Mouse (Mus musculus) MEL (cell line): ENCODE measurements around the gene Mindy1. TPM values are rescaled to one million over a fixed set of nuclear protein-coding genes. Genes with fewer than 3 reads are reported as not detected.

Experiments
- DNase-seq: peaks from one replicate; pipeline ENCODE4 v3.0.0; 2011; ENCODE audit warnings: low read depth, low spot score
- H3K27ac ChIP-seq: 2 replicates; pipeline ENCODE4 v1.5.1; 2012; ENCODE audit warnings: low read depth, mild to moderate bottlenecking, control low read depth, low read length, moderate library complexity; ENCODE audit not compliant: control insufficient read depth
- H3K27me3 ChIP-seq, 2 experiments: fragments of 150-350 bp in 1 of 2; sonication (generic) in 1 of 2; 2 replicates each; pipeline ENCODE4 v1.6.1; 2012; ENCODE audit warnings: low read length in 2 of 2, mild to moderate bottlenecking in 2 of 2, improper control_type of control experiment in 1 of 2, moderate library complexity in 1 of 2; ENCODE audit not compliant: insufficient read depth in 2 of 2, control insufficient read depth in 1 of 2
- H3K36me3 ChIP-seq, 2 experiments: 2 replicates each; pipeline ENCODE4 v1.6.1; 2012 to 2014; ENCODE audit warnings: low read length in 2 of 2, improper control_type of control experiment in 1 of 2, inconsistent platforms in 1 of 2, mild to moderate bottlenecking in 1 of 2; ENCODE audit not compliant: insufficient read depth in 2 of 2, control insufficient read depth in 1 of 2
- H3K4me1 ChIP-seq, 2 experiments: fragments of 150-350 bp in 1 of 2; sonication (generic) in 1 of 2; 2 replicates each; pipeline ENCODE4 v1.6.1; 2012; ENCODE audit warnings: low read length in 2 of 2, improper control_type of control experiment in 1 of 2, mild to moderate bottlenecking in 1 of 2; ENCODE audit not compliant: insufficient read depth in 2 of 2, control insufficient read depth in 1 of 2
- H3K4me3 ChIP-seq, 2 experiments: fragments of 150-350 bp in 1 of 2; sonication (generic) in 1 of 2; 2 replicates each; pipeline ENCODE4 v1.5.1; 2012; ENCODE audit warnings: low read depth in 2 of 2, low read length in 2 of 2, mild to moderate bottlenecking in 2 of 2, moderate library complexity in 2 of 2, control low read depth in 1 of 2, improper control_type of control experiment in 1 of 2; ENCODE audit not compliant: control insufficient read depth in 1 of 2, insufficient read depth in 1 of 2
- H3K79me2 ChIP-seq: 2 replicates; pipeline ENCODE4 v1.6.1; 2012; ENCODE audit warnings: mild to moderate bottlenecking, low read length, moderate library complexity; ENCODE audit not compliant: control insufficient read depth, poor library complexity, insufficient read depth
- H3K9ac ChIP-seq: 2 replicates; pipeline ENCODE4 v1.6.1; 2012; ENCODE audit warnings: low read depth, mild to moderate bottlenecking, control low read depth, low read length, moderate library complexity; ENCODE audit not compliant: control insufficient read depth, poor library complexity, severe bottlenecking
- H3K9me3 ChIP-seq: fragments of 150-350 bp; sonication (generic); replicated peaks from 2 replicates; pipeline ENCODE4 v1.6.1; 2012; ENCODE audit warnings: mild to moderate bottlenecking, low read length, improper control_type of control experiment, moderate library complexity; ENCODE audit not compliant: insufficient read depth
- CTCF ChIP-seq, 3 experiments: IDR thresholded peaks in 2 of 3; conservative IDR thresholded peaks in 1 of 3; 2 replicates each; pipeline ENCODE4 v1.5.1; 2011 to 2012; ENCODE audit warnings: low read length in 3 of 3, low read depth in 2 of 3, mild to moderate bottlenecking in 2 of 3, improper control_type of control experiment in 1 of 3, inconsistent platforms in 1 of 3, mixed read lengths in 1 of 3, moderate library complexity in 1 of 3; ENCODE audit not compliant: control insufficient read depth in 1 of 3, insufficient read depth in 1 of 3, poor library complexity in 1 of 3, severe bottlenecking in 1 of 3
- ELF1 ChIP-seq: IDR thresholded peaks from 2 replicates; pipeline ENCODE4 v1.6.1; 2014; ENCODE audit warnings: low read depth, mild to moderate bottlenecking, inconsistent platforms, low read length, improper control_type of control experiment, moderate library complexity
- EP300 ChIP-seq, 2 experiments: IDR thresholded peaks; 2 replicates each; pipeline ENCODE4 v1.6.1; 2011; ENCODE audit warnings: improper control_type of control experiment in 2 of 2, low read length in 2 of 2, low read depth in 1 of 2, mild to moderate bottlenecking in 1 of 2
- ETS1 ChIP-seq: IDR thresholded peaks from 2 replicates; pipeline ENCODE4 v1.6.1; 2012; ENCODE audit warnings: low read depth, mild to moderate bottlenecking, inconsistent platforms, low read length, improper control_type of control experiment, moderate library complexity
- GATA1 ChIP-seq: IDR thresholded peaks from 2 replicates; pipeline ENCODE4 v1.6.1; 2011; ENCODE audit warnings: low read depth, low read length, improper control_type of control experiment
- HCFC1 ChIP-seq: IDR thresholded peaks from 2 replicates; pipeline ENCODE4 v1.6.1; 2012; ENCODE audit warnings: low read depth, mild to moderate bottlenecking, inconsistent platforms, low read length, improper control_type of control experiment, moderate library complexity
- MAFK ChIP-seq: IDR thresholded peaks from 2 replicates; pipeline ENCODE4 v1.6.1; 2011; ENCODE audit warnings: low read depth, mild to moderate bottlenecking, low read length, improper control_type of control experiment, borderline replicate concordance
- MAX ChIP-seq: IDR thresholded peaks from 2 replicates; pipeline ENCODE4 v1.6.1; 2011; ENCODE audit warnings: low read length, improper control_type of control experiment
- MAZ ChIP-seq: IDR thresholded peaks from 2 replicates; pipeline ENCODE4 v1.6.1; 2012; ENCODE audit warnings: low read depth, mild to moderate bottlenecking, inconsistent platforms, low read length, improper control_type of control experiment
- MXI1 ChIP-seq: IDR thresholded peaks from 2 replicates; pipeline ENCODE4 v1.6.1; 2011; ENCODE audit warnings: mild to moderate bottlenecking, low read depth, low read length, improper control_type of control experiment
- POLR2AphosphoS5 ChIP-seq: IDR thresholded peaks from 2 replicates; pipeline ENCODE4 v1.6.1; 2012; ENCODE audit warnings: low read depth, borderline replicate concordance, mild to moderate bottlenecking, inconsistent platforms, low read length, moderate library complexity, mixed read lengths
- RAD21 ChIP-seq: IDR thresholded peaks from 2 replicates; pipeline ENCODE4 v1.6.1; 2011; ENCODE audit warnings: mild to moderate bottlenecking, low read depth, low read length, improper control_type of control experiment
- SIN3A ChIP-seq: IDR thresholded peaks from 2 replicates; pipeline ENCODE4 v1.6.1; 2012; ENCODE audit warnings: low read length, improper control_type of control experiment, inconsistent platforms
- SMC3 ChIP-seq: IDR thresholded peaks from 2 replicates; pipeline ENCODE4 v1.6.1; 2011; ENCODE audit warnings: low read depth, low read length, improper control_type of control experiment
- USF1 ChIP-seq: IDR thresholded peaks from 2 replicates; pipeline ENCODE4 v1.6.1; 2014; ENCODE audit warnings: low read depth, mild to moderate bottlenecking, inconsistent platforms, low read length, improper control_type of control experiment, moderate library complexity
- polyA plus RNA-seq, 2 experiments: library from polyadenylated mRNA; stranded (reverse) in 1 of 2; unstranded in 1 of 2; fragments of >175 nt in 1 of 2; fragments of >200 nt in 1 of 2; gene quantifications; 2 replicates each; pipeline versions ENCODE4 v1.2.1 to v1.2.4; 2012; ENCODE audit warnings: low replicate concordance in 2 of 2, low read depth in 1 of 2; ENCODE audit not compliant: insufficient read length in 2 of 2, insufficient read depth in 1 of 2, missing spikeins in 1 of 2
- total RNA-seq: library from RNA; depleted of rRNA; stranded (reverse); fragments of 300-350 nt; gene quantifications from 2 replicates; pipeline ENCODE4 v1.2.3, GENCODE M21; 2012

Gene Mindy1
- total and polyA plus RNA-seq, 3 experiments, result 203 to 234 TPM; not detected in 1

DNA sequence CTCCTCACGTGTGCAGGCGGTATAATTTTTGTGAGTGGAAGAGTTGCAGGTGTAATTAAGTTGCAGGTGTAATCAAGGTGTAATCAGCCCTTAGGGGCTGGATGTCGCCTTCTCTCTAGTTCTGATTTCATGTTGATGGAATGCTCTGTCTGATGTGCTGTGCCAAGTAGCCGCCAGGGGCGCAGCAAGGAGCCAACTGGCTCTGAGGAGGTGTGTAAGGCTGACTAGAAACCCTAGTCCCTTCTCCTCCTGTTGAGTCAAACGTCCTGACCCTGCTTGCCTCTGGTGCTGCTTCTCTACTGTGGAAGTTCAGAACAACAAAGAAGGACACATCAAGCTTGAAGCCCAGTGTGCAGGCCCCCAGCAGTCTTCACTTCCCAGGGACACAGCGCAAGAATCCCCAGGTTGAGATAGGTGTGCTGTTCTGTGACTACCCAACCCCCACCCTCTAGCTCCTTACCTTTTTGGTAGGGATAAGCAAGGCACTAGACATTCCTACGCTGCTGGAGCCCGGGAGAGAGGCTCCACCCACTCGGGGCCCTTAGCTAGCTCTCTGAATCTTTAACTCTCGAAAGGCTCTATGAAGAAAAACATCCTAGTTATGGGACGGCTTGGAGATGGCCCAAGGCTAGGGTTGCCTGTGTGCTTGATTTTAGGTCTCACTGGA lies 36.4 kb downstream of the Mindy1 start:
- Histone ChIP-seq H3K9ac (no peak overlapping the region), H3K27ac (no peak overlapping the region), H3K36me3 (peaks cover 26 to 33% of the 10 kb centered on the region in 2 experiments), H3K27me3 (no peaks in the 10 kb centered on the region), H3K4me1 (peaks cover 11 to 28% of the 10 kb centered on the region in 2 experiments), H3K79me2 (peaks cover 74% of the 10 kb centered on the region), H3K4me3 (no peak overlapping the region), H3K9me3 (no peaks in the 10 kb centered on the region)
- TF ChIP-seq POLR2AphosphoS5 (no peak), CTCF (IDR thresholded peaks at IDR 0.05 in 2 of 3, conservative IDR thresholded peaks at IDR 0.05 in 1 of 3; ENCODE audit: control insufficient read depth in 1 of 3, insufficient read depth in 1 of 3, low read depth in 2 of 3, low read length in 3 of 3, poor library complexity in 1 of 3, severe bottlenecking in 1 of 3) (peak in 1 of 3 experiments; percentile 91; a peak in 2 of 6 replicates), EP300 (IDR thresholded peaks at IDR 0.05; ENCODE audit: low read depth in 1 of 2, low read length in 2 of 2) (no peak), MXI1 (no peak), ETS1 (no peak)
- peak; percentile 88 for DNase-seq

DNA sequence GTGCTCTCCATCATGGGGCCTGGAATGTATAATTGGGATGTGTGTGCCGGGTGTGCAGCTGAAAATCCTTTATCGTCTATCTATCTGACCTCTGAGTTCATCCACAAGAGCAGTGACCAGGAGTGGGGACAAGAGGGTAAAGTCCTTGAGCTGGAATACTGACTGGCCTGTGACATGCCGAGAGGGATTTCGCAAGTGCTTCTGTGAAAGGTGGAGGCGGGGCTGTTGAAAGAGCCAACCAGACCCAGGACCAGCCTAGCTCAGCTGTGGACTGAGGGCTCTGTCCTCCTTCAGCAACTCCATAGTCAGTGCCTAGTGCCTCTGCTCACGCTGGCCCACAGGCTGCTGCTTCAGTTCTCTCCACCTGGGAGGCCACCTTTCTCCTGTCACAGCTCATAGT lies 37.4 kb downstream of the Mindy1 start:
- H3K9me3 ChIP-seq, result no peaks in the 10 kb centered on the region
- no peak overlapping the region for H3K9ac ChIP-seq
- peaks cover 71% of the 10 kb centered on the region for H3K79me2 ChIP-seq
- TF ChIP-seq MAZ, result no peak
- TF ChIP-seq CTCF (IDR thresholded peaks at IDR 0.05 in 2 of 3, conservative IDR thresholded peaks at IDR 0.05 in 1 of 3; ENCODE audit: control insufficient read depth in 1 of 3, insufficient read depth in 1 of 3, low read depth in 2 of 3, low read length in 3 of 3, poor library complexity in 1 of 3, severe bottlenecking in 1 of 3), result peak in 1 of 3 experiments; percentile 14; a peak in 1 of 6 replicates
- TF ChIP-seq, all 39 proteins: peak for 1
- Histone ChIP-seq H3K27me3 (no peaks in the 10 kb centered on the region), H3K4me3 (no peak overlapping the region), H3K36me3 (peaks cover 25 to 43% of the 10 kb centered on the region in 2 experiments), H3K4me1 (peaks cover 11 to 23% of the 10 kb centered on the region in 2 experiments), H3K27ac (no peak overlapping the region)
- DNase-seq, result peak; percentile 36

DNA sequence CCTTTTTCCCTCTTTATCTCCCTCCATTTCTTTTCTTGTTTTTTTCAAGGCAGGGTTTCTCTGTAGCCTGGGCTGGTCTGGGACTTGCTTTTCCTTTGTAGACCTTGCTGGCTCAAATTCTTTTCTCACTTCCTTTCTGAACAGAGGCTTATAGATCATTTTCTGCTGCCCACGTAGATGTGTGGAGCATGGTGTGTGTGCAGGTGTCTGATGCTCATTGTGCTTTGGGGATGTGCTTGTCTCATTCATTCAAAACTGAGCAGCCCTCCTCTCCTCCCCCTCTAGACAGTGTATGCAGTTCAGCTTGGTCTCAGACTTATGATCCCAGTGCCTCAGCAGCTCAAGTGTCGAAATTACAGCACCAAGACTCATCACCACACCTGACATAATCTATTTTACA lies 38.0 kb downstream of the Mindy1 start:
- TF ChIP-seq USF1, result no peak
- no peak for TF ChIP-seq RAD21
- no peak for TF ChIP-seq ELF1
- no peak for TF ChIP-seq SMC3
- TF ChIP-seq MXI1, result no peak
- no peak for TF ChIP-seq GATA1
- TF ChIP-seq MAX, result no peak
- TF ChIP-seq MAFK, result no peak
- no peak for TF ChIP-seq SIN3A
- no peak for TF ChIP-seq HCFC1
- TF ChIP-seq, all 39 proteins: peak for 0
- no peak for DNase-seq
- no peaks in the 10 kb centered on the region for H3K27me3 ChIP-seq
- peaks cover 11 to 23% of the 10 kb centered on the region in 2 experiments for H3K4me1 ChIP-seq
- no peak overlapping the region for H3K4me3 ChIP-seq
- H3K27ac ChIP-seq, result no peak overlapping the region
- no peak overlapping the region for H3K9ac ChIP-seq
- H3K36me3 ChIP-seq, result peaks cover 28 to 45% of the 10 kb centered on the region in 2 experiments
- no peaks in the 10 kb centered on the region for H3K9me3 ChIP-seq
- H3K79me2 ChIP-seq, result peaks cover 65% of the 10 kb centered on the region
